Mouse (Mus musculus) ES-E14 (cell line): Measurements from ENCODE around the gene Sec61a1. TPM values are rescaled to one million over a fixed set of nuclear protein-coding genes. Genes with fewer than 3 reads are reported as not detected.

Experiments
- DNase-seq: peaks from one replicate; pipeline ENCODE4 v3.0.0-alpha.2; 2013; ENCODE audit warnings: low read depth, low spot score
- H3K27ac ChIP-seq: 2 replicates; pipeline ENCODE4 v1.5.1; 2012; ENCODE audit warnings: low read depth, mild to moderate bottlenecking, low read length, moderate library complexity, mixed read lengths; ENCODE audit not compliant: poor library complexity, insufficient read depth, severe bottlenecking
- H3K36me3 ChIP-seq: 2 replicates; pipeline ENCODE4 v1.6.1; 2012; ENCODE audit warnings: mild to moderate bottlenecking, low read length, moderate library complexity, mixed read lengths; ENCODE audit not compliant: control insufficient read depth, poor library complexity, insufficient read depth, severe bottlenecking
- H3K4me1 ChIP-seq, 2 experiments: fragments of 150-350 bp in 1 of 2; sonication (generic) in 1 of 2; 2 replicates each; pipeline ENCODE4 v1.6.1; 2012; ENCODE audit warnings: low read length in 2 of 2, mild to moderate bottlenecking in 1 of 2, mixed read lengths in 1 of 2; ENCODE audit not compliant: control insufficient read depth in 2 of 2, insufficient read depth in 2 of 2, poor library complexity in 1 of 2
- H3K4me3 ChIP-seq, 2 experiments: fragments of 150-350 bp in 1 of 2; sonication (generic) in 1 of 2; 2 replicates each; pipeline ENCODE4 v1.5.1; 2012; ENCODE audit warnings: low read length in 2 of 2, low read depth in 1 of 2, mild to moderate bottlenecking in 1 of 2, mixed read lengths in 1 of 2; ENCODE audit not compliant: insufficient read depth in 1 of 2, poor library complexity in 1 of 2, severe bottlenecking in 1 of 2
- H3K9ac ChIP-seq: 2 replicates; pipeline ENCODE4 v1.6.1; 2012; ENCODE audit warnings: low read depth, mild to moderate bottlenecking, low read length, mixed read lengths; ENCODE audit not compliant: poor library complexity, insufficient read depth, severe bottlenecking
- H3K9me3 ChIP-seq: fragments of 150-350 bp; sonication (generic); 2 replicates; pipeline ENCODE4 v1.6.1; 2012; ENCODE audit warnings: low read depth, mild to moderate bottlenecking, low read length; ENCODE audit not compliant: control insufficient read depth, insufficient read depth
- CHD2 ChIP-seq: IDR thresholded peaks from 2 replicates; pipeline ENCODE4 v1.6.1; 2014; ENCODE audit warnings: mild to moderate bottlenecking, low read depth, low read length, inconsistent platforms
- HCFC1 ChIP-seq: IDR thresholded peaks from 2 replicates; pipeline ENCODE4 v1.6.1; 2012; ENCODE audit warnings: low read length, inconsistent platforms, borderline replicate concordance; ENCODE audit not compliant: insufficient read depth
- MAFK ChIP-seq: IDR thresholded peaks from 2 replicates; pipeline ENCODE4 v1.6.1; 2014; ENCODE audit warnings: mild to moderate bottlenecking, low read depth, low read length, inconsistent platforms; ENCODE audit not compliant: insufficient read depth
- ZC3H11A ChIP-seq: IDR thresholded peaks from 2 replicates; pipeline ENCODE4 v1.6.1; 2012; ENCODE audit warnings: low read depth, mild to moderate bottlenecking, inconsistent platforms, low read length, borderline replicate concordance
- ZNF384 ChIP-seq: IDR thresholded peaks from 2 replicates; pipeline ENCODE4 v1.6.1; 2012; ENCODE audit warnings: low read depth, low read length, inconsistent platforms
- in situ Hi-C, 2 experiments: fragments of 600-800 bp; cut with MboI; formaldehyde crosslinking; loops; one replicate each; pipeline ENCODE4 v1.15.1; 2025; ENCODE audit warnings: low sequenced_read_pairs in 2 of 2, inconsistent platforms in 1 of 2; ENCODE audit not compliant: unreplicated experiment in 2 of 2
- total RNA-seq: library from RNA; depleted of rRNA; stranded (reverse); fragments of 300-350 nt; gene quantifications from 2 replicates; pipeline ENCODE4 v1.2.3, GENCODE M21; 2012

Gene Sec61a1
- total RNA-seq, 1 experiment: 414 TPM

GRCm38 (mm10) chr6:88502030-88502970, 16.4 kb downstream of the Sec61a1 start:
- Histone ChIP-seq H3K9ac (no peak overlapping the region), H3K27ac (no peak overlapping the region), H3K9me3 (no peaks in the 10 kb centered on the region), H3K4me3 (no peak overlapping the region), H3K36me3 (peaks cover 56% of the 10 kb centered on the region), H3K4me1 (peaks cover 0 to 9% of the 10 kb centered on the region in 2 experiments; a peak in 1 of 4 replicates)
- no peak for DNase-seq
- TF ChIP-seq CHD2: no peak
- in situ Hi-C loops: loop anchor here in 1 of 2 experiments (10.0 kb wide), 1 partner anchor 317 kb away; no protein-coding TSS in a partner anchor

DNA sequence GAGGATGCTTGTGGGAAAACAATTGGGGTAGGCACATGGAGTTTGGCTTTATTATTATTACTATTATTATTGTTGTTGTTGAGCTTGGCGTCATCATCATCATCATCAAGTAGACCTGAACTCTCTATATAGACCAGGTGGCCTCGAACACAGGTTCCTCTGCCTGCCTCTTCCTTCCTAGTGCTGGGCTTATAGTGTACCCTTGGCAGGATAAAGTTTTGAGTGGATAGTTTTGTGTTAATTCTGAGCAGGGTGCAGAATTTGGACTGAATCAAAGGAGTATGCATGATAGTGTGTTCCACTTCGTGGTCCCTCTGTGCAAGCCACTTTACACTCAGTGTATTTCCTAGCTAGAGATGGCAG, 18.3 kb downstream of the Sec61a1 start:
- peak overlapping the region; percentile 47 to 64; a peak in 3 of 4 replicates for H3K4me3 ChIP-seq
- peaks cover 0 to 9% of the 10 kb centered on the region in 2 experiments; a peak in 1 of 4 replicates for H3K4me1 ChIP-seq
- peaks cover 46% of the 10 kb centered on the region for H3K36me3 ChIP-seq
- H3K27ac ChIP-seq: no peak overlapping the region
- no peak for TF ChIP-seq MAFK
- no peak for TF ChIP-seq HCFC1
- TF ChIP-seq CHD2: no peak
- TF ChIP-seq ZNF384: no peak
- no peak for TF ChIP-seq ZC3H11A
- no peaks in the 10 kb centered on the region for H3K9me3 ChIP-seq
- DNase-seq: no peak
- H3K9ac ChIP-seq: no peak overlapping the region
- in situ Hi-C loops: loop anchor here in 1 of 2 experiments (10.0 kb wide), 1 partner anchor 316 kb away; no protein-coding TSS in a partner anchor

DNA sequence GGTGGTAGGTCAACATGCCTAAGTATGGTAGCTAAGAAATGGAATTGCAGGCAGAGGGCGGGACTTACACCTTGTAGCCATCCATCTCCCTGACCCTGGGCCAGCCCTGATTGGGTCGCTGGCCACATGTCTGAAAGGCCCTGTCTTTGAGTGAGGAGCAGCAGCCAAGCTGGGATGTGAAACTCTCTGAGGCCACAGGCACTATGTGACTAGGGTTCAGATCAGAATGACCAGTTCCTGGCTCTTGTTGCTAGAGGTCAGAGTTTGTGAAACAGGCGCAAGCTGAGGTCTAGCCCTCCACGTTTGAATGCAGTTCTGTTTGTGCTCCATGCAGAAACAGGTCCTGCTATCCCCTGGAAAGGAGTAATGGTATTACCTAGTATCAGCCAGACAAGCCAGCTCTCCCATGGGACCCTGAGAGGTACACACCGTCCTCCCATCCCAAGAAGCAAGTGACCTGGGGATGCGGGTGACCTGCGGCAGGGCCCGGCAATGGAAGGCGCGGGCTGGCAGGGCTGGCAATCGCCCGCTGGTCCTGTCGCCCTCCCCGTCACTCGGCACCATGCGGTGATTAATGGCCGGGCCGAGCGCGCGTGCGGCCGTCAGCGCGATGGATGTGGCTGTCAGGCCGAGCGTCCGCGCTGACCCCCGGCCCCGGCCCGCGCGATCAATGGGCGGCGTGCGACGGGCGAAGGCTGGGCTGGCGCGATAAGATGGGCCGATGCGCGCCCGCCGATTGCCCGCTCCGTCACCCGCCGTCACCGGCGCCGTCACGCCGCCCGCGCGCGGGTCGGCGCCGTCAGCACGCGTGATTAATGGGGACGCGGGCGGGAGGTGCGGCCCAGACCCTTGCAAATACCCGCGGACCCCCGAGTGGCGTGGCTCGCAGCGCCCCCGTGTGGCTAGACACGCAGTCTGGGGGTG, 19.0 kb downstream of the Sec61a1 start:
- peak overlapping the region; percentile 47 to 64 for H3K4me3 ChIP-seq
- no peak for DNase-seq
- no peak overlapping the region for H3K27ac ChIP-seq
- in situ Hi-C loops: loop anchor here in 1 of 2 experiments (10.0 kb wide), 1 partner anchor 315 kb away; no protein-coding TSS in a partner anchor
- peaks cover 40% of the 10 kb centered on the region for H3K36me3 ChIP-seq
- H3K9ac ChIP-seq: peak overlapping the region; percentile 54
- peaks cover 0 to 9% of the 10 kb centered on the region in 2 experiments; a peak in 1 of 4 replicates for H3K4me1 ChIP-seq
- TF ChIP-seq ZC3H11A (no peak), HCFC1 (0 out of 2 replicates have a peak, but pooled peaks have one; percentile 47)
- H3K9me3 ChIP-seq: no peaks in the 10 kb centered on the region

DNA sequence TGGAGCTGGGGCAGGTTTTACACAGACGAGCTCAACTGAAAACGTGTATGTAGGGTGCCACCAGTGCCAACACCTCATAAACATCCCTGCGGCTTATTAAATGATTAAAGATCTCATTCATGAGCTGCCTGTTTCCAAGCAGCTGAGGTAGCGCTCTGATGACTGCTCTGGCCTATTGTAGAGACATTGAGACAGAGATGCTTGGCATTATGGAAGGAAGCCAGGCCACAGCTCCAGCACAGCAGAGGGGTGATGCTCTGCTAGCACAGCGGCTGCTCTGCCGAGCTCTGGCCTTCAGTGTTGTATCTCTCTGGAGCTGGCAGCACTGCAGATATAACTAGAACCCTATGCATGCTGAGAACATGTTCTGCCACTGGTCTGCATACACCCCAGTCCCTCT, 25.0 kb downstream of the Sec61a1 start:
- DNase-seq: no peak
- in situ Hi-C loops: no loop called here
- Histone ChIP-seq H3K9ac (no peak overlapping the region), H3K27ac (no peak overlapping the region), H3K9me3 (no peaks in the 10 kb centered on the region), H3K36me3 (peaks cover 46% of the 10 kb centered on the region), H3K4me1 (no peaks in the 10 kb centered on the region), H3K4me3 (no peak overlapping the region)
- TF ChIP-seq HCFC1 (no peak), ZC3H11A (no peak), CHD2 (no peak), ZNF384 (no peak)
